Mouse (Mus musculus) CH12.LX (cell line): ENCODE measurements around the gene Cbx4. TPM values are rescaled to one million over a fixed set of nuclear protein-coding genes. Genes with fewer than 3 reads are reported as not detected.
A peak's percentile ranks its signal among the peaks of the same experiment; 100 is the strongest.

Experiments used
- DNase-seq: peaks from one replicate; pipeline ENCODE4 v3.0.0-alpha.2; 2013; ENCODE audit errors: extremely low read depth
- H3K27ac ChIP-seq: 2 replicates; pipeline ENCODE4 v1.5.1; 2012; ENCODE audit warnings: low read depth, mild to moderate bottlenecking, control low read depth, moderate library complexity; ENCODE audit not compliant: insufficient read depth
- H3K27me3 ChIP-seq: replicated peaks from 2 replicates; pipeline ENCODE3; 2012; ENCODE audit warnings: inconsistent platforms
- H3K36me3 ChIP-seq, 2 experiments: replicated peaks in 1 of 2; 2 replicates each; pipeline versions ENCODE3 to v1.6.1; 2012; ENCODE audit warnings: inconsistent platforms in 1 of 2, low read length in 1 of 2, mild to moderate bottlenecking in 1 of 2, mixed read lengths in 1 of 2, moderate library complexity in 1 of 2; ENCODE audit not compliant: control insufficient read depth in 1 of 2, insufficient read depth in 1 of 2
- H3K4me1 ChIP-seq, 2 experiments: 2 replicates each; pipeline ENCODE4 v1.6.1; 2012; ENCODE audit warnings: inconsistent platforms in 1 of 2, moderate library complexity in 1 of 2; ENCODE audit not compliant: insufficient read depth in 2 of 2, control insufficient read depth in 1 of 2
- H3K4me2 ChIP-seq: 2 replicates; pipeline ENCODE4 v1.6.1; 2012; ENCODE audit warnings: low read depth, mild to moderate bottlenecking, control low read depth; ENCODE audit not compliant: poor library complexity, insufficient read depth, severe bottlenecking
- H3K4me3 ChIP-seq, 3 experiments: fragments of 150-350 bp in 1 of 3; sonication (generic) in 1 of 3; replicated peaks in 1 of 3; 2 replicates each; pipeline versions ENCODE3 to v1.5.1; 2011 to 2012; ENCODE audit warnings: low read depth in 2 of 3, low read length in 2 of 3, mild to moderate bottlenecking in 2 of 3, moderate library complexity in 2 of 3, control low read depth in 1 of 3, improper control_type of control experiment in 1 of 3, inconsistent platforms in 1 of 3, mixed read lengths in 1 of 3; ENCODE audit not compliant: poor library complexity in 1 of 3
- H3K79me2 ChIP-seq: replicated peaks from 2 replicates; pipeline ENCODE4 v1.6.1; 2012; ENCODE audit warnings: mild to moderate bottlenecking, moderate library complexity; ENCODE audit not compliant: control insufficient read depth, poor library complexity, insufficient read depth, severe bottlenecking; ENCODE audit errors: extremely low read depth
- H3K9ac ChIP-seq: 2 replicates; pipeline ENCODE4 v1.6.1; 2012; ENCODE audit warnings: low read depth, mild to moderate bottlenecking, control low read depth, moderate library complexity; ENCODE audit not compliant: insufficient read depth
- H3K9me3 ChIP-seq: replicated peaks from 2 replicates; pipeline ENCODE3; 2012; ENCODE audit warnings: low read length, inconsistent platforms, mixed read lengths
- CHD1 ChIP-seq: IDR thresholded peaks from 2 replicates; pipeline ENCODE4 v1.6.1; 2012; ENCODE audit warnings: low read depth, low read length, improper control_type of control experiment, inconsistent platforms
- CHD2 ChIP-seq: IDR thresholded peaks from 2 replicates; pipeline ENCODE4 v1.6.1; 2011; ENCODE audit warnings: low read length, improper control_type of control experiment
- IRF4 ChIP-seq: IDR thresholded peaks from 2 replicates; pipeline ENCODE4 v1.6.1; 2014; ENCODE audit warnings: low read depth, mild to moderate bottlenecking, inconsistent platforms, low read length, improper control_type of control experiment
- JUN ChIP-seq: IDR thresholded peaks from 2 replicates; pipeline ENCODE4 v1.6.1; 2011; ENCODE audit warnings: low read depth, mild to moderate bottlenecking, low read length, improper control_type of control experiment, moderate library complexity; ENCODE audit not compliant: insufficient read depth
- KAT2A ChIP-seq: IDR thresholded peaks from 2 replicates; pipeline ENCODE4 v1.6.1; 2012; ENCODE audit warnings: low read length, improper control_type of control experiment, inconsistent platforms; ENCODE audit not compliant: insufficient replicate concordance
- MAFK ChIP-seq: IDR thresholded peaks from 2 replicates; pipeline ENCODE4 v1.6.1; 2011; ENCODE audit warnings: low read length, improper control_type of control experiment; ENCODE audit not compliant: insufficient replicate concordance
- MAX ChIP-seq: IDR thresholded peaks from 2 replicates; pipeline ENCODE4 v1.6.1; 2011; ENCODE audit warnings: low read length, improper control_type of control experiment
- MAZ ChIP-seq: IDR thresholded peaks from 2 replicates; pipeline ENCODE4 v1.6.1; 2012; ENCODE audit warnings: low read depth, mild to moderate bottlenecking, inconsistent platforms, low read length, improper control_type of control experiment, moderate library complexity
- MEF2A ChIP-seq: IDR thresholded peaks from 2 replicates; pipeline ENCODE4 v1.6.1; 2014; ENCODE audit warnings: low read depth, mild to moderate bottlenecking, inconsistent platforms, low read length, improper control_type of control experiment, borderline replicate concordance
- NELFE ChIP-seq: IDR thresholded peaks from 2 replicates; pipeline ENCODE4 v1.6.1; 2011; ENCODE audit warnings: low read depth, low read length, improper control_type of control experiment
- NRF1 ChIP-seq: IDR thresholded peaks from 2 replicates; pipeline ENCODE4 v1.6.1; 2014; ENCODE audit warnings: low read depth, mild to moderate bottlenecking, inconsistent platforms, low read length, improper control_type of control experiment, moderate library complexity
- PAX5 ChIP-seq: IDR thresholded peaks from 2 replicates; pipeline ENCODE4 v1.6.1; 2012; ENCODE audit warnings: low read length, inconsistent platforms, mixed read lengths
- POLR2A ChIP-seq: IDR thresholded peaks from 2 replicates; pipeline ENCODE4 v1.6.1; 2011; ENCODE audit warnings: low read depth, mild to moderate bottlenecking, improper control_type of control experiment, low read length
- POLR2AphosphoS2 ChIP-seq: IDR thresholded peaks from 2 replicates; pipeline ENCODE4 v1.6.1; 2011; ENCODE audit warnings: low read depth, low read length, improper control_type of control experiment
- RAD21 ChIP-seq: IDR thresholded peaks from 2 replicates; pipeline ENCODE4 v1.6.1; 2011; ENCODE audit warnings: low read depth, mild to moderate bottlenecking, low read length, improper control_type of control experiment, moderate library complexity
- TCF12 ChIP-seq: IDR thresholded peaks from 2 replicates; pipeline ENCODE4 v1.6.1; 2014; ENCODE audit warnings: low read depth, mild to moderate bottlenecking, inconsistent platforms, low read length, improper control_type of control experiment
- USF2 ChIP-seq: conservative IDR thresholded peaks from 2 replicates; pipeline ENCODE4 v1.6.1; 2011; ENCODE audit warnings: low read depth, low read length, improper control_type of control experiment
- ZKSCAN1 ChIP-seq: IDR thresholded peaks from 2 replicates; pipeline ENCODE4 v1.6.1; 2012; ENCODE audit warnings: low read depth, inconsistent platforms, low read length, improper control_type of control experiment, borderline replicate concordance
- ZMIZ1 ChIP-seq: IDR thresholded peaks from 2 replicates; pipeline ENCODE4 v1.6.1; 2012; ENCODE audit warnings: low read depth, mild to moderate bottlenecking, inconsistent platforms, low read length, improper control_type of control experiment
- dilution Hi-C: fragments of 300-500 bp; cut with MboI; formaldehyde crosslinking; loops from 2 replicates; pipeline ENCODE4 v1.14.3; 2020; ENCODE audit warnings: low sequenced_read_pairs; ENCODE audit not compliant: extremely low pct_unique_long_range_greater_than_20kb, extremely low pct_ligation_motif_present
- in situ Hi-C: fragments of 300-500 bp; cut with MboI; formaldehyde crosslinking; loops from 3 replicates; pipeline ENCODE4 v1.14.3; 2019; ENCODE audit warnings: low sequenced_read_pairs, low pct_ligation_motif_present, low pct_unique_long_range_greater_than_20kb, mixed read lengths
- polyA plus RNA-seq: library from polyadenylated mRNA; unstranded; fragments of >175 nt; gene quantifications from 2 replicates; pipeline ENCODE4 v1.2.1, GENCODE M21; 2012; ENCODE audit warnings: low read depth; ENCODE audit not compliant: insufficient read length
- total RNA-seq, 2 experiments: library from RNA; depleted of rRNA; stranded (reverse); fragments of 300-350 nt in 1 of 2; fragments of >200 nt in 1 of 2; gene quantifications; 2 replicates each; pipeline ENCODE4 v1.2.3; 2012 to 2014

The Cbx4 gene
- total and polyA plus RNA-seq, 3 experiments, result 15.0 to 40.4 (median 26.0) TPM

DNA sequence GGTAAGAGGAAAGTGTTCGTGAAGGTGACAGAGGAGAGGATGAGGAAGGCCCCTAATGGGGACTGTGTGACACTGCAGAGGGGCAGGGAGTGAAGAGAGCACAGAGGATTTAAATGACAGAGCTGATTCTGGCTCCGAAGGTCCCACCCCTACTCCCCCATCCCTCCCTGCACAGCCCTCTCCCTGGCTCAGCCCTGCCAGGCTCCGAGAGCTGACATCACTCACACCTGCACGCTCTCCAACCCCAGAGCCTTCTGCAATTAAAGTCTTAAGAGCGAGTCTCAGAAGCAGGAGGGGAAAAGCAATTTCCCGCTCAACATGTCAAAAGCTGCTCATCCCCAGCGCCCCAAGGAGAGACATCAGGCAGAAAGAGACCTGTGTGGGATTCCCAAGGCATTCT is 32.9 kb upstream of the Cbx4 start:
- dilution Hi-C loops, result no loop called here
- H3K9me3 ChIP-seq, result no peaks in the 10 kb centered on the region
- in situ Hi-C loops, result no loop called here

DNA sequence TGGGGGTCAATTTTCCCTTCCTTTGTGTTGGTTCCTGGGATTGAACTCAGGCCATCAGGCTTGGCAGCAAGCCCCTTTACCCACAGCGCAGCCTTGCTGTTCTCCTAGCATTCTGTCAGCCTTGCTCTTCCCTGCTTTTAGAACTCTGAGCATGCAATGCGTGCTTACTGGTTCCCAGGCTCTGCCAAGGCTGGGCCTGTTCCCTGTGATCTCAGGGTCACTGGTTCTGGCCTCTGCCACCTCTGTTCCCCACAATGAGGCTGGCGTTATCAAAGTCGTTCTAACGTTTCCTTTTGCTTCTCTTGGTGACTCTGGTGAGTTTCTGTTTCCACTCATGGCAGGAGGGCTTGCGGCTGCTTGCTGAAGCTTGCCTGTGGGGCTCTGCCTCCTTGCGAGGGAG is 31.9 kb upstream of the Cbx4 start:
- no peak for DNase-seq
- TF ChIP-seq IRF4 (peak; percentile 43; the same call in 1 of the 2 replicates), RAD21 (no peak)
- Histone ChIP-seq H3K79me2 (no peaks in the 10 kb centered on the region), H3K4me1 (peaks cover 25 to 36% of the 10 kb centered on the region in 2 experiments), H3K36me3 (no peaks in the 10 kb centered on the region), H3K9me3 (peaks cover 4% of the 10 kb centered on the region), H3K9ac (no peak overlapping the region), H3K4me2 (no peak overlapping the region), H3K4me3 (no peak overlapping the region), H3K27ac (no peak overlapping the region), H3K27me3 (peaks cover 19% of the 10 kb centered on the region)
- dilution Hi-C loops, result no loop called here
- in situ Hi-C loops, result no loop called here

More for the DNA sequence above, 32.9 kb upstream of the Cbx4 start:
- Histone ChIP-seq H3K79me2 (no peaks in the 10 kb centered on the region), H3K4me3 (no peak overlapping the region), H3K27ac (no peak overlapping the region), H3K4me2 (no peak overlapping the region), H3K9ac (no peak overlapping the region), H3K27me3 (peaks cover 17% of the 10 kb centered on the region), H3K36me3 (no peaks in the 10 kb centered on the region), H3K4me1 (peaks cover 34 to 45% of the 10 kb centered on the region in 2 experiments)
- no peak for TF ChIP-seq MEF2A
- TF ChIP-seq CHD2, result no peak
- TF ChIP-seq TCF12, result no peak
- TF ChIP-seq ZMIZ1, result no peak
- no peak for TF ChIP-seq MAZ
- TF ChIP-seq PAX5, result no peak
- no peak for TF ChIP-seq NRF1
- TF ChIP-seq JUN, result no peak
- no peak for TF ChIP-seq MAFK
- TF ChIP-seq USF2, result no peak
- no peak for TF ChIP-seq MAX
- no peak for TF ChIP-seq IRF4
- TF ChIP-seq CHD1, result no peak
- no peak for TF ChIP-seq NELFE
- no peak for TF ChIP-seq POLR2A
- no peak for TF ChIP-seq POLR2AphosphoS2
- TF ChIP-seq ZKSCAN1, result no peak
- TF ChIP-seq KAT2A, result no peak
- DNase-seq, result no peak
